In the genomic region with DNA sequence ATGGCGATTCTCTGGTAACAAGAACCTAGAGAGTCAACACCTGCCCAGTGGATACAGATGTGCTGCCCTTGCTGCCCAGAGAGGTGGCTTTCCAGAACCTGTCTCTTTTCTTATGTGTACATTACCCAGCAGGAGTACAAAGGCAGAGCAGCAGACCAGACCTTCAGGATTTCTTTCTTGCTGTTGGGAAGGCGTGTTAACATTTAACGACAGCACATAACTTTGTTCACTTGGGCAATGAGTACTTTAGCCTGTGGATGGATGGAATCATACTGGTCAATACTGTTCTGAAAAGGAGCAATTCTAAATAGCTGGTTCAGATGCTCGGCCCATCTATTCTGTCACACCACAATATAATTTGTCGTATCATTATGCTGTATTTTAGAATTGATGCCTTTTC, we compare ENCODE assay signal across 17 mouse cellular contexts.
DNase-seq lines count a peak whose midpoint lies in the region; ATAC-seq and TF ChIP-seq lines count a peak whose summit lies in the region.
"Had no signal": no experiment of that assay in that cellular context is flagged by ENCODE, and none has a peak within 500 bp of the region (broad histone marks: within the 10 kb centered on the region; RNA-seq: fewer than 3 reads in every experiment).

No protein-coding gene starts in this region.

- intact Hi-C loops in heart, adult 2 months (cut with DNase I): no loop called here

- H3K9ac ChIP-seq in heart, embryonic 13.5 days: no peak overlapping the region
- no peak overlapping the region for H3K9ac ChIP-seq in heart, adult 2 months (ENCODE audit: low read depth, low read length)
- H3K9ac ChIP-seq in kidney, embryonic 16.5 days (replicated peaks; ENCODE audit: low read length): no peak overlapping the region
- H3K9ac ChIP-seq in kidney, embryonic 14.5 days (ENCODE audit: low read depth, low read length): no peak overlapping the region
- H3K9ac ChIP-seq in stomach, embryonic 14.5 days (replicated peaks; ENCODE audit: low read depth, low read length): no peak overlapping the region
- H3K9ac ChIP-seq in stomach, postnatal 0 days (ENCODE audit: low read length): no peak overlapping the region
- H3K9ac ChIP-seq: embryonic facial prominence, embryonic 12.5 days; forebrain, embryonic 15.5 days; heart, embryonic 12.5 days; hindbrain, embryonic 13.5 days had no signal

- TF ChIP-seq EP300 in heart, adult 2 months (IDR thresholded peaks at IDR 0.05; ENCODE audit: insufficient read depth, low read depth, low read length): no peak
- TF ChIP-seq EP300 in stomach, postnatal 0 days (optimal IDR thresholded peaks at IDR 0.05): no peak

- TF ChIP-seq CTCF in heart, adult 2 months (IDR thresholded peaks at IDR 0.05): no peak
- no peak for TF ChIP-seq CTCF in stomach, postnatal 0 days (IDR thresholded peaks at IDR 0.05; ENCODE audit: low read depth)

- peak overlapping the region; percentile 24; the same call in 1 of the 2 replicates for H3K27ac ChIP-seq in heart, embryonic 13.5 days (replicated peaks)
- no peak overlapping the region for H3K27ac ChIP-seq in heart, adult 2 months
- peak overlapping the region; percentile 68 for H3K27ac ChIP-seq in kidney, embryonic 16.5 days (ENCODE audit: low read length)
- H3K27ac ChIP-seq in kidney, embryonic 14.5 days (ENCODE audit: low read depth, low read length): no peak overlapping the region
- H3K27ac ChIP-seq in stomach, embryonic 14.5 days (ENCODE audit: low read length): peak overlapping the region; percentile 44; the same call in 1 of the 2 replicates
- no peak overlapping the region for H3K27ac ChIP-seq in stomach, postnatal 0 days (replicated peaks)
- H3K27ac ChIP-seq: embryonic facial prominence, embryonic 12.5 days; forebrain, embryonic 15.5 days; hindbrain, embryonic 13.5 days had no signal

- WGBS in heart, embryonic 13.5 days: 86% methylated on average over 5 of the region's 5 CpGs
- WGBS in heart, adult 2 months: 87% methylated on average over 5 of the region's 5 CpGs
- WGBS in kidney, embryonic 16.5 days: 85% methylated on average over 5 of the region's 5 CpGs
- 87% methylated on average over 5 of the region's 5 CpGs for WGBS in kidney, embryonic 14.5 days
- WGBS in stomach, embryonic 14.5 days: 79% methylated on average over 5 of the region's 5 CpGs
- 67% methylated on average over 5 of the region's 5 CpGs for WGBS in stomach, postnatal 0 days

- H3K36me3 ChIP-seq in heart, embryonic 13.5 days: no peaks in the 10 kb centered on the region
- peaks cover 5% of the 10 kb centered on the region for H3K36me3 ChIP-seq in heart, adult 2 months (ENCODE audit: control insufficient read depth, insufficient read depth, low read length)
- H3K36me3 ChIP-seq in kidney, embryonic 16.5 days (ENCODE audit: insufficient read depth, low read length): no peaks in the 10 kb centered on the region
- no peaks in the 10 kb centered on the region for H3K36me3 ChIP-seq in kidney, embryonic 14.5 days (ENCODE audit: control insufficient read depth, insufficient read depth, low read length)
- H3K36me3 ChIP-seq in stomach, embryonic 14.5 days (ENCODE audit: control insufficient read depth, insufficient read depth, low read length): no peaks in the 10 kb centered on the region
- H3K36me3 ChIP-seq in stomach, postnatal 0 days (ENCODE audit: control insufficient read depth, insufficient read depth, low read length): no peaks in the 10 kb centered on the region
- H3K36me3 ChIP-seq: embryonic facial prominence, embryonic 12.5 days; forebrain, embryonic 15.5 days; heart, embryonic 12.5 days; hindbrain, embryonic 13.5 days had no signal

- no peak for TF ChIP-seq POLR2A in heart, adult 2 months (IDR thresholded peaks at IDR 0.05; ENCODE audit: insufficient read depth, low read depth, low read length)

- no peak overlapping the region for H3K4me2 ChIP-seq in heart, embryonic 13.5 days
- H3K4me2 ChIP-seq in kidney, embryonic 16.5 days (replicated peaks; ENCODE audit: low read depth, low read length): no peak overlapping the region
- H3K4me2 ChIP-seq in kidney, embryonic 14.5 days (replicated peaks; ENCODE audit: low read depth, low read length): no peak overlapping the region
- no peak overlapping the region for H3K4me2 ChIP-seq in stomach, embryonic 14.5 days (replicated peaks; ENCODE audit: low read depth, low read length)
- no peak overlapping the region for H3K4me2 ChIP-seq in stomach, postnatal 0 days (replicated peaks; ENCODE audit: low read depth)
- H3K4me2 ChIP-seq: embryonic facial prominence, embryonic 12.5 days; forebrain, embryonic 15.5 days; heart, embryonic 12.5 days; hindbrain, embryonic 13.5 days had no signal

- no peak overlapping the region for H3K4me3 ChIP-seq in heart, embryonic 13.5 days
- no peak overlapping the region for H3K4me3 ChIP-seq in heart, adult 2 months
- no peak overlapping the region for H3K4me3 ChIP-seq in kidney, embryonic 16.5 days (ENCODE audit: low read length)
- H3K4me3 ChIP-seq in kidney, embryonic 14.5 days (ENCODE audit: low read length): no peak overlapping the region
- no peak overlapping the region for H3K4me3 ChIP-seq in stomach, embryonic 14.5 days (ENCODE audit: low read depth, low read length)
- no peak overlapping the region for H3K4me3 ChIP-seq in stomach, postnatal 0 days (ENCODE audit: low read depth, low read length)
- H3K4me3 ChIP-seq: embryonic facial prominence, embryonic 12.5 days; forebrain, embryonic 15.5 days; heart, embryonic 12.5 days; hindbrain, embryonic 13.5 days had no signal

- H3K9me3 ChIP-seq in heart, embryonic 13.5 days: no peaks in the 10 kb centered on the region
- no peaks in the 10 kb centered on the region for H3K9me3 ChIP-seq in kidney, embryonic 16.5 days (ENCODE audit: low read length)
- H3K9me3 ChIP-seq in kidney, embryonic 14.5 days (ENCODE audit: control insufficient read depth, low read length): no peaks in the 10 kb centered on the region
- H3K9me3 ChIP-seq in stomach, embryonic 14.5 days (ENCODE audit: control insufficient read depth, low read depth, low read length): no peaks in the 10 kb centered on the region
- H3K9me3 ChIP-seq in stomach, postnatal 0 days (ENCODE audit: control insufficient read depth, low read length): no peaks in the 10 kb centered on the region
- H3K9me3 ChIP-seq: embryonic facial prominence, embryonic 12.5 days; forebrain, embryonic 15.5 days; heart, embryonic 12.5 days; hindbrain, embryonic 13.5 days had no signal

- ATAC-seq in heart, embryonic 13.5 days (ENCODE audit: extremely low read depth, insufficient number of reproducible peaks, low FRiP score, low TSS enrichment): no peak
- no peak for ATAC-seq in kidney, embryonic 16.5 days (ENCODE audit: low FRiP score, low TSS enrichment)
- no peak for ATAC-seq in kidney, embryonic 14.5 days (ENCODE audit: low FRiP score, low TSS enrichment)
- ATAC-seq in stomach, embryonic 14.5 days (ENCODE audit: insufficient number of reproducible peaks, insufficient read depth, low FRiP score, low read depth): no peak
- ATAC-seq in stomach, postnatal 0 days (ENCODE audit: low FRiP score, low TSS enrichment): no peak
- ATAC-seq: forebrain, embryonic 15.5 days had no signal

- no peak for DNase-seq in heart, adult 2 months
- DNase-seq in stomach, postnatal 0 days (ENCODE audit: low spot score): no peak
- peak; percentile 54 for DNase-seq in yolk sac, embryonic 10.5 days (ENCODE audit: low spot score)
- no peak for DNase-seq in gastrocnemius, postnatal 25 days
- DNase-seq: adrenal gland, postnatal 10 days; cerebellum, adult 11-12 months; cerebellum, adult 9-10 months; cerebellum, postnatal 25 days; heart, postnatal 4 days had no signal

- no peaks in the 10 kb centered on the region for H3K79me2 ChIP-seq in heart, adult 2 months (replicated peaks; ENCODE audit: control insufficient read depth, insufficient read depth, low read length)

- H3K27me3 ChIP-seq in heart, embryonic 13.5 days (replicated peaks): no peaks in the 10 kb centered on the region
- no peaks in the 10 kb centered on the region for H3K27me3 ChIP-seq in heart, adult 2 months (ENCODE audit: control insufficient read depth, insufficient read depth, low read length)
- no peaks in the 10 kb centered on the region for H3K27me3 ChIP-seq in kidney, embryonic 16.5 days (ENCODE audit: insufficient read depth, low read length)
- no peaks in the 10 kb centered on the region for H3K27me3 ChIP-seq in kidney, embryonic 14.5 days (ENCODE audit: control insufficient read depth, insufficient read depth, low read length)
- H3K27me3 ChIP-seq in stomach, embryonic 14.5 days (ENCODE audit: control insufficient read depth, insufficient read depth, low read length): no peaks in the 10 kb centered on the region
- no peaks in the 10 kb centered on the region for H3K27me3 ChIP-seq in stomach, postnatal 0 days (ENCODE audit: control insufficient read depth, insufficient read depth, low read length)
- H3K27me3 ChIP-seq: embryonic facial prominence, embryonic 12.5 days; forebrain, embryonic 15.5 days; heart, embryonic 12.5 days; hindbrain, embryonic 13.5 days had no signal

- peaks cover 51% of the 10 kb centered on the region for H3K4me1 ChIP-seq in heart, embryonic 13.5 days
- H3K4me1 ChIP-seq in heart, adult 2 months (ENCODE audit: control insufficient read depth, insufficient read depth, low read length): no peaks in the 10 kb centered on the region
- H3K4me1 ChIP-seq in kidney, embryonic 16.5 days (ENCODE audit: insufficient read depth, low read length): peaks cover 42% of the 10 kb centered on the region
- H3K4me1 ChIP-seq in kidney, embryonic 14.5 days (ENCODE audit: control insufficient read depth, insufficient read depth, low read length): peaks cover 24% of the 10 kb centered on the region
- H3K4me1 ChIP-seq in stomach, embryonic 14.5 days (ENCODE audit: control insufficient read depth, insufficient read depth, low read length): peaks cover 29% of the 10 kb centered on the region; the same call in 1 of the 2 replicates
- no peaks in the 10 kb centered on the region for H3K4me1 ChIP-seq in stomach, postnatal 0 days (replicated peaks; ENCODE audit: control insufficient read depth, insufficient read depth)
- H3K4me1 ChIP-seq: hindbrain, embryonic 13.5 days had no signal

Comparison
In these comparisons a context has a peak if more than half of its experiments do, and no peak if none do; other contexts are left out.
1. H3K27ac ChIP-seq: peak in heart, embryonic 13.5 days (single experiment), kidney, embryonic 16.5 days (single experiment) and stomach, embryonic 14.5 days (single experiment); none in heart, adult 2 months (single experiment), kidney, embryonic 14.5 days (single experiment) and stomach, postnatal 0 days (single experiment).